Mouse (Mus musculus): ENCODE measurements at regions not wholly inside any gene's neighbourhood (a gene's known extent, or its start where the extent isn't known, plus 50 kb on each side); places are given as distances from the start of the nearest gene placed in this dataset.
A peak's percentile ranks its signal among the peaks of the same experiment; 100 is the strongest.

DNA sequence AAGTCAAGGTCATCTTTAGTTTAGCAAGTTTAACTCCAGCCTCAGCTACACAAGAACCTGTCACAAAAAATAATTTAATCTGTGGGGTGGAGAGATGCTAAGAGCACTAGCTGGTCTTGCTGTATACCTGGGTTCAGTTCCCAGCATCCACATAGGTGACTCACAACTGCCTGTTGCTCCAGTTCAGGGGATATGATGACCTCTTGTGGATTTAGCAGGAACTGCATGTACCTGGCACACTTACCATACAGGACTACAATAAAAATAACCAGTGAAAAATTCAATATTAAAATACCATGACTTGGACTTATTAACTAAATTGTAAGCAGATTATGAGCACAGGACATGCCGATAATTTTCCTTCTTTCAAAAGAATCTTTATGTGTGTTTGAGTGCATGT lies 206.1 kb upstream of the Bmper start:
- DNase-seq, result no peak
- intact Hi-C loops (cut with DNase I), result no loop called here

DNA sequence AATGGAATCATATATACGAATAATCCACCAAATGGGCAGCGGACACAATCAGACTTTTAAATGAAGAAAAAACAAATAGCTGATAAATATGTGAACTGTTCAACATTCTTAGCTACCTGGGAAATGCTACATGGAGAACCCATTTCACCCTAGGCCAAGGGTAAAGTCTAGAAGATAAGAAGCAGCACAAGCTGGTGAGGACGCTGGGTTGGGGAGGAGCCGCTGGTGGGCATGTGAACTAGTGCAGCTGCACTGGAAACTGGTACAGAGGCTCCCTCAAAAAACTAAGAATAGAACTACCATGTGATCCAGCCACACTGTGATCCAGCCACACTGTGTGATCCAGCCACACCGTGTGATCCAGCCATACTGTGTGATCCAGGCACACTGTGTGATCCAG lies 198.8 kb upstream of the Bmper start:
- intact Hi-C loops (cut with DNase I), result no loop called here
- DNase-seq, result no peak

- intact Hi-C loops (cut with DNase I), result loop anchor here (5.0 kb wide), 1 partner anchor 187 kb away; no protein-coding TSS in a partner anchor
- no peak for DNase-seq
Observed at GRCm38 (mm10) chr9:23025247-23025646, 197.6 kb upstream of the Bmper start.

- peak; percentile 45 for DNase-seq
- intact Hi-C loops (cut with DNase I), result loop anchor here (5.0 kb wide), 1 partner anchor 185 kb away; no protein-coding TSS in a partner anchor
Observed at GRCm38 (mm10) chr9:23027377-23028313, 195.2 kb upstream of the Bmper start.

DNA sequence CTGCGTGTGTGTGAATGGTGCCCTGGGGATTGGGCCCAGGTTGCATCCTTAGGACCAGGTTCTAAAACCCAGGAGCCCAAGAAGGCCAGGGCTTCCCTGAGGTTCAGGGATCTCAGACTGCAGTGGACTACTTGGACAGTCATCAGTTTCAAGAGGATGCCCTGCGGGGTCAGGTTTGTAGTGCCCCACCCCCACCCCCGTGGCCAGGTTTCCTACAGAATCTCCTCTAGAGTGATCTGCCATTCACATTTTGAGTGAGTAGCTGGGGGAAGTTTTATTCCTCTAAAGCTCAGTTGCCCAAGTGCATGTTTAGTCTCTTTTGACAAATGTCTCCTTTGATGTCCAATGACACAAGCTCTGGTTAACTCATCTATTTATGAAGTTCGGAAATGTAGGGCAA lies 193.5 kb upstream of the Bmper start:
- no peak for DNase-seq
- intact Hi-C loops (cut with DNase I), result loop anchor here (5.0 kb wide), 1 partner anchor 183 kb away; no protein-coding TSS in a partner anchor

DNA sequence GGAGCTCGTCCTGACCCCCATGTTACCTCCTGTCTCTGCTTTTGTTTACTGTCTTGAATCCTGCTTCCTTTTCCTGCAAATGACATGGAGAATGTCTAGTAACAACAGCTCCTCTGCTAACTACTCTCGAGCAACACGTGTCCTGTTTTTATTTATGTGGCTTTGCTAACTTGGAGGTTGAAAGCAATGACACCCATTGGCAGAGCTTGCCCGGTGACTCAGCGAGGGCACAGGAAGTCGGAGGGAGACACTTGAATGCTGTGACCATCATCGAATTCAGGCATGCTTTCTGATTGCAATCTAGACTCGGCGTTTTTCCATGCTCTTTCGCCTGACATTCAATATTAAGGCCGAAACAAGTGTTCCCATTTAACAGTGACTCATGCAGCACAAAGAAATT lies 192.7 kb upstream of the Bmper start:
- intact Hi-C loops (cut with DNase I), result no loop called here
- no peak for DNase-seq

GRCm38 (mm10) chr9:23030546-23030945 lies 192.3 kb upstream of the Bmper start:
- intact Hi-C loops (cut with DNase I), result no loop called here
- no peak for DNase-seq

DNA sequence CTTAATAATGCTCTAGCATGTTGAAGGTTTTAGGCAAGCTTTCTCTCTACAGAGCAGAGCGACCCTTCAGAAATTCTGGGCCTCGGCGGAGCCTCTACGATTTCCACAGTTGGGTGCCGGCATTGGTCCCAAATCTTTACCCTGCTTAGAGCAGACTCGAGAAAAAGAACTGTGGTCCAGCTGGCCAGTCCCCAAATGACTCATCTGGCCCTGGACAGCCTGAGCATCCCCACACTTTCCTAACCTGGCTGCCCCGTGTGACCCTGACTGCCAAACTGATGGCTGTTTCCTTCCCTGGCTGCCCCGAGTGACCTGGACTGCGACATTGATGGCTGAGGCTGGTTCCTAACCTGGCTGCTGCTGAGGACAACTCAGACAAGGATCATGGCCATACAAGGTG lies 191.0 kb upstream of the Bmper start:
- intact Hi-C loops (cut with DNase I), result no loop called here

GRCm38 (mm10) chr9:23035306-23035705 lies 187.6 kb upstream of the Bmper start:
- intact Hi-C loops (cut with DNase I), result no loop called here

More for the DNA sequence above, 191.0 kb upstream of the Bmper start:
- DNase-seq, result peak; percentile 33

GRCm38 (mm10) chr9:23035901-23036610 lies 186.8 kb upstream of the Bmper start:
- intact Hi-C loops (cut with DNase I), result no loop called here
- peak; percentile 45 for DNase-seq

More at GRCm38 (mm10) chr9:23035306-23035705, 187.6 kb upstream of the Bmper start:
- no peak for DNase-seq

DNA sequence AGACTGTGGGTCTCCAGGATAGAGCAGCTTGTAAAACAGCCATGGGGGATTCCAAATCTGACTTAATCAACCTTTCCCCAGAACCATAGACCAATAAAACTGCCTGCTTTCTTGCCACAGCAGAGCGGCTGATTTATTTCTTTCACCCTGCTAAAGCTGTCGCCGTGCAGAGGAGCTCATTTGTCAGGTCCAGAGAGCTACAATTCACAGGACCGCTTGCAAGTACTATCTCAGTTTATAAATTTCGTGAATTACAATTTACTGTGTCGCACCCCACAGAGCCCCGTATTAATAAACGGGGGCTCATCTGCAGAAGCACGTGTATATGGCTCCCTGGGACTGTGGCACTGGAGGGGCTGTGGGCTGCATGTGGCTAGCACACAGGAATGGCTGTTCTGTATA lies 185.4 kb upstream of the Bmper start:
- DNase-seq, result no peak
- intact Hi-C loops (cut with DNase I), result no loop called here

- DNase-seq, result no peak
- intact Hi-C loops (cut with DNase I), result no loop called here
Observed at GRCm38 (mm10) chr9:23039588-23039987, 183.3 kb upstream of the Bmper start.

DNA sequence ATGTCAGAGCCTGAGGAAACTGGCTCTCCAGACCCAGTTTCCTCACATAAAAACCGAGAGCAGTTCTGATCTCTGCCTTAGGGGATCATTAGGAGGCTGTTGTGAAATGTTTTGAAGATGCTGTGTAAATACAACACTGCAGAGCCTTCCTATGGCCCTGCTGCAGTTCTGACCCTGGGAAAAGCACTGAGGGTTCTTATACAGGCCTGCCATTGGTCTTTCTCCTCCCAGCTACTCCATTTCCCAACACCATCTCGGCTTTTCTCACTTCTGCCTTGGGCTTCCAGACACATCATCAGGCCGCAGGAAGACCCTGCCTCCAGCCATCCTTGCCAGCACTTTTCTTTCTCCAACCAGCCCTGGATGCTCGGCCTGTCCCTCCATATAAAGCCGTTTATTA lies 181.9 kb upstream of the Bmper start:
- intact Hi-C loops (cut with DNase I), result no loop called here
- no peak for DNase-seq

DNA sequence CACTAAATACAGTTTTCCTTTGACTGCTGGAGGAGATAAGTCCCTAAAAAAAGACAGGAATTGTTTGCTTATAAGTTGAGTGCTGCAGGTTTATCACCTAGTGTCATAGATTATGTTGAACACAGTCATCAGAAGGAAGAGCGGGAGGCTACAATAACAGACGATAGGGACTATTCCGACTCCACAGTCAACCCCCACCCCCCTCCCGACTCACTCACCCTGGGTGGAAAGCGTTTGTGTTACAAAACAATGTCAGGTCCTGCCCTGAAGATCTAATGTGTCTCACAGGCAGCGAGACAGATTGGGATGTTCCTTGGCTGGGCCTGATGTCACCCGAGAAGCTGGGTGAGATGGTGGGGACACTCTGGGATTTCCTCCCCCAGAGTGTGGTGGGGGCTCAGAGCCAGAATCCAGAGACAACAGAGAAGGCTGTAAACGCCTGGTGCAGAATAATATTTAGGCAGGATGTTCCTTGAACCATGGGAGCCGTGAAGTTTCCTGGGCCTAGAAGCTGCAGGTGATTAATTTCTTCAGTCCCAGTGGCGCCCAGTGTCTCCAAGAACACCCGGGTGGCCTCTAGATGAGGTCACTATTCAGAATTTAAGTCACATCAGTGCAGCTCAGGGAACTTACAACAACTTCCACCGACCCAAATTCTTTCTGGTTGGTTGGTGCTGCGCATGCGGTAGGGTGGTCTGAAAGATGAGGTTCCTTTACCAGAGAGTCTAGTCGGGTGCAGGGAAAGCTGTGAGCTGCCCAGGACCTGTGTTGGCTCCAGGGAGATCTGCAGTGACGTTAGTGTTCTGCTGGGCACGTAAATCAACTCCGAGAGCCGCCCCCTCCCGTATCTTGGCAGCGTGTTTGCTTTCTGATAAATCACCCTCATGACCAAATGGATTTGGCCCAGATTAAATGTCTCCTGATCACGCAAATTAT lies 181.1 kb upstream of the Bmper start:
- no peak for DNase-seq
- intact Hi-C loops (cut with DNase I), result no loop called here

DNA sequence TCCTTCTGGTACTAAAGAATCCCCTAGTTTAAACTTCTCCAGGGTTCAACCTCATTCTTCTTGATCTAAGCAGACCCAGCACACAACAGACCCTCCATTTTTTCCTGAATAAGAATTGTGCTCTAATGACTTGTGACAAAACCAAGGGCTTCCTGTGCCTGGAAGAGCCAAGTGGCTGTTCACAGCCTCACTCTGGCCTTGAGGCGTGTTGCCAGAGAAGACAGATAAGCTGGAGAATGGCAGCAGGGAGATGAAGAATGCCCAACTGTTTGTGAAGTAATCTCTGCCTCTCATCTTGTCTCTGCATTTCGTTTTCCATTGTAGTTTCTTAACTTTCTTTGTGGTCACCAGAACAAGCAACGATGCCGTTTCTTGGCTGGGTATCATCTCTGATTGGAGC lies 179.9 kb upstream of the Bmper start:
- intact Hi-C loops (cut with DNase I), result no loop called here

DNA sequence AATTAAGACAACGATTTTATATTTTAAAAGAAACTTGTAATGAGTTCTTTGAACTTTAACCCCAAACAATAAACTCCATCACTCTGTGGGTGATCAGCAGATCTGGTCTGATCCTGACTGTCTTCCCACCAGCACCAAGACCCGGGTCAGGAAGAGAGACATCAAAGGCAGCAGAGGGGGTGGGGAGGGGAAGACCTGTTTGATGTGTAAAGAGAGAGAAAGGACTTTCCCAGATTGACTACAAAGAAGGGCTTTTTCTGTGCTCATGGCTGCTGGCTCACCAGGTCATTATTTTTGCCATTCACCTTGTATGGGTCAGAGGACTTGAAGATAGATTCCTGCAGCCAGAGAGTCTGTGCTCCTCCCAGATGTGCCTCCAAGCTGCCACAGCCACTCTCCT lies 177.4 kb upstream of the Bmper start:
- no peak for DNase-seq
- intact Hi-C loops (cut with DNase I), result no loop called here

More for the DNA sequence above, 179.9 kb upstream of the Bmper start:
- no peak for DNase-seq

- intact Hi-C loops (cut with DNase I), result no loop called here
Observed at GRCm38 (mm10) chr9:23050751-23051150, 172.1 kb upstream of the Bmper start.

DNA sequence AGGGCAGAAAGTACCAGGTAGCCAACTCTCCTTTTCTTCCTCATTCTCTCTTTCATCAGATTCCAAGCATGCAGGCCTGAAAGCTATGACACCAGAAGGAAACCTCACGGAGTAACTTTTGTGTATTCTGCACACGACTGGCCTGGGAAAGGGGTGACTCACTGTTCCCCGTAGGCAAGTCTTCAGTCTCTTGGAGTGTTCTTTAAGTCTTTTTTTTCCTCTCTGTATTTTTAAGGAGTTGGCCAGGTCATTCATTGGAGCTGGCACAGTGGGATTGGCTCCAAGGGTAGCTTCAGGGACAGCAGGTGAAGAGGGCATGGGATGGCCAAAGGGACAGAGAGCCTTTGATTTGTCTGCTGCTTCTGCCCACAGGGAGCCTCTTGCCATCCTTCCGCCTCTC lies 163.3 kb upstream of the Bmper start:
- intact Hi-C loops (cut with DNase I), result no loop called here
- no peak for DNase-seq

More at GRCm38 (mm10) chr9:23050751-23051150, 172.1 kb upstream of the Bmper start:
- DNase-seq, result no peak

- no peak for DNase-seq
- intact Hi-C loops (cut with DNase I), result no loop called here
Observed at GRCm38 (mm10) chr9:23060526-23060925, 162.3 kb upstream of the Bmper start.

GRCm38 (mm10) chr9:23061179-23061929 lies 161.5 kb upstream of the Bmper start:
- no peak for DNase-seq
- intact Hi-C loops (cut with DNase I), result no loop called here
